Mouse (Mus musculus) monocyte, adult 2 months (primary cell): ENCODE data around the gene Socs2.

Source experiments
- DNase-seq, 2 experiments: peaks; one replicate each; pipeline ENCODE4 v3.0.0; 2022; ENCODE audit warnings: low spot score in 2 of 2, low read depth in 1 of 2

The Socs2 gene

GRCm38 (mm10) chr10:95422681-95423080 lies 5.7 kb upstream of the Socs2 start:
- no peak for DNase-seq

- DNase-seq, result no peak
Observed at GRCm38 (mm10) chr10:95420284-95420683, 3.3 kb upstream of the Socs2 start.

- DNase-seq, result no peak
Observed at GRCm38 (mm10) chr10:95419726-95420125, 2.7 kb upstream of the Socs2 start.

GRCm38 (mm10) chr10:95418631-95419030 lies 1.7 kb upstream of the Socs2 start:
- no peak for DNase-seq

- DNase-seq, result peak in 1 of 2 experiments; percentile 62
Observed at GRCm38 (mm10) chr10:95417496-95418236, 686 bp upstream of the Socs2 start.

- DNase-seq, result no peak
Observed at GRCm38 (mm10) chr10:95416361-95416684, 657 bp downstream of the Socs2 start.

GRCm38 (mm10) chr10:95415533-95416360 lies 1.2 kb downstream of the Socs2 start:
- DNase-seq, result no peak

- no peak for DNase-seq
Observed at GRCm38 (mm10) chr10:95415159-95415532, 1.8 kb downstream of the Socs2 start.

GRCm38 (mm10) chr10:95414316-95415158 lies 2.4 kb downstream of the Socs2 start:
- no peak for DNase-seq

GRCm38 (mm10) chr10:95411139-95411538 lies 5.8 kb downstream of the Socs2 start:
- DNase-seq, result no peak

- DNase-seq, result no peak
Observed at GRCm38 (mm10) chr10:95410709-95411108, 6.3 kb downstream of the Socs2 start.

- no peak for DNase-seq
Observed at GRCm38 (mm10) chr10:95410209-95410608, 6.8 kb downstream of the Socs2 start.

- DNase-seq, result no peak
Observed at GRCm38 (mm10) chr10:95409149-95409548, 7.8 kb downstream of the Socs2 start.

GRCm38 (mm10) chr10:95408487-95408886 lies 8.5 kb downstream of the Socs2 start:
- DNase-seq, result no peak

GRCm38 (mm10) chr10:95407541-95408160 lies 9.3 kb downstream of the Socs2 start:
- no peak for DNase-seq

GRCm38 (mm10) chr10:95404774-95405173 lies 12.2 kb downstream of the Socs2 start:
- DNase-seq, result no peak

GRCm38 (mm10) chr10:95399689-95400354 lies 17.2 kb downstream of the Socs2 start:
- no peak for DNase-seq

- DNase-seq, result no peak
Observed at GRCm38 (mm10) chr10:95398489-95398888, 18.5 kb downstream of the Socs2 start.

GRCm38 (mm10) chr10:95397191-95397835 lies 19.7 kb downstream of the Socs2 start:
- DNase-seq, result no peak

- no peak for DNase-seq
Observed at GRCm38 (mm10) chr10:95396356-95396755, 20.6 kb downstream of the Socs2 start.
